Mouse (Mus musculus) neural tube, embryonic 12.5 days (tissue): Measurements from ENCODE around the gene Med13l. TPM values are rescaled to one million over a fixed set of nuclear protein-coding genes. Genes with fewer than 3 reads are reported as not detected.
"Not testable (repeated sequence)": the region's sequence is repeated elsewhere in the genome, so short reads cannot be mapped to it uniquely, and the experiment has no call there.

Experiments
- ATAC-seq: fragments of 200-750 bp; cut with Nextera tagmentation; 2 replicates; pipeline ENCODE4 v1.8.0; 2017; ENCODE audit warnings: low read depth, mild to moderate bottlenecking, moderate TSS enrichment, moderate library complexity; ENCODE audit not compliant: low FRiP score
- H3K27ac ChIP-seq: fragments of 300-500 bp; sonication (generic); 2 replicates; pipeline ENCODE4 v1.5.1; 2016
- H3K27me3 ChIP-seq: fragments of 300-500 bp; sonication (generic); replicated peaks from 2 replicates; pipeline ENCODE4 v1.6.1; 2016; ENCODE audit warnings: mild to moderate bottlenecking
- H3K36me3 ChIP-seq: fragments of 300-500 bp; sonication (generic); 2 replicates; pipeline ENCODE4 v1.6.1; 2016; ENCODE audit warnings: mild to moderate bottlenecking
- H3K4me1 ChIP-seq: fragments of 300-500 bp; sonication (generic); 2 replicates; pipeline ENCODE4 v1.6.1; 2016
- H3K4me2 ChIP-seq: fragments of 300-500 bp; sonication (generic); replicated peaks from 2 replicates; pipeline ENCODE4 v1.6.1; 2016; ENCODE audit warnings: mild to moderate bottlenecking
- H3K4me3 ChIP-seq: fragments of 300-500 bp; sonication (generic); 2 replicates; pipeline ENCODE4 v1.5.1; 2016
- H3K9ac ChIP-seq: fragments of 300-500 bp; sonication (generic); 2 replicates; pipeline ENCODE4 v1.6.1; 2016; ENCODE audit warnings: mild to moderate bottlenecking
- H3K9me3 ChIP-seq: fragments of 300-500 bp; sonication (generic); 2 replicates; pipeline ENCODE4 v1.6.1; 2016; ENCODE audit warnings: mild to moderate bottlenecking
- WGBS: fragments of 180-500 bp; shearing (Covaris S2); methylation state at CpG from one replicate; pipeline ENCODE4 v1.1.7; 2016; 5-methylcytosine and 5-hydroxymethylcytosine counted together
- polyA plus RNA-seq: library from polyadenylated mRNA; unstranded; fragments of >200 nt; fragmentation: Nextera tagmentation; extraction: Ambion mirVana; gene quantifications from 2 replicates; pipeline ENCODE4 v1.2.1, GENCODE M21; 2016

Gene Med13l
- polyA plus RNA-seq, 1 experiment from 2014 or later: 14.8 TPM

- Histone ChIP-seq H3K4me1 (peaks cover 14% of the 10 kb centered on the region), H3K9me3 (no peaks in the 10 kb centered on the region), H3K9ac (no peak overlapping the region), H3K27ac (no peak overlapping the region), H3K4me3 (no peak overlapping the region), H3K36me3 (no peaks in the 10 kb centered on the region), H3K27me3 (no peaks in the 10 kb centered on the region), H3K4me2 (no peak overlapping the region)
- WGBS: 87% methylated on average over 12 of the region's 12 CpGs
- ATAC-seq: no peak
Observed at GRCm38 (mm10) chr5:118644041-118644440, 83.6 kb downstream of the Med13l start.

GRCm38 (mm10) chr5:118644511-118644910, 84.0 kb downstream of the Med13l start:
- Histone ChIP-seq H3K9ac (no peak overlapping the region), H3K27ac (no peak overlapping the region), H3K4me1 (peaks cover 14% of the 10 kb centered on the region), H3K36me3 (no peaks in the 10 kb centered on the region), H3K4me2 (no peak overlapping the region), H3K9me3 (no peaks in the 10 kb centered on the region), H3K27me3 (no peaks in the 10 kb centered on the region), H3K4me3 (no peak overlapping the region)
- no peak for ATAC-seq
- WGBS: 92% methylated on average over 8 of the region's 8 CpGs

DNA sequence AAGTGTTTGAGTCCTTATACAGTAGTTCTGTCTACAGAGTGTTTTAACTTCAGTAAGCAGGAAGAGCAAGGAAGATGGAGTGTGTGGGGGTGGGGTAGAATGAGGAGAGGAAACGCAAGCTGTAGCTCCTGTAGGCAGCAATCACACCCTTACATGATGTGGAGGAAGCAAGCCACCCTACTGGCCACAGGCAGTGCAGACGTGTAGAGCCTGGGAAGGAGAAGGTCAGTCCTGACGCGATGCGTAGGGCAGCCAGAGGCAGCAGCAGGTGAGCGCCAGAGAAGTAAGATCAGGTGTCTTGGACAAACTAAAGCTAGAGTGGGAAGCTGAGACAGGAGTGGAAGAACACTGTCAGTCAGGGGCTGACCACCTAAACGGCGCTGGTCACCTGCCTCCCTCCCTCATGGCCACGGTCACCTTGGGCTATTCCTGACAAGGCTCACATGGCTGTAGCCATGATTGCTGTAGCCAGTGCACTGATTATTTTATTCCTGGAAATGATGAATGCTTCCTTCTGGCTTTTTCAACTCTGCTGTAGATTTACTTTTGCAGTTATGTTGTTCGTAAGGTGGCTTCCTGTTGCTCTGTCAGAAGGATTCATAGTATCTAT, 84.8 kb downstream of the Med13l start:
- 82% methylated on average over 10 of the region's 10 CpGs for whole genome bisulfite sequencing
- Histone ChIP-seq H3K27ac (no peak overlapping the region), H3K4me1 (peaks cover 17% of the 10 kb centered on the region)

DNA sequence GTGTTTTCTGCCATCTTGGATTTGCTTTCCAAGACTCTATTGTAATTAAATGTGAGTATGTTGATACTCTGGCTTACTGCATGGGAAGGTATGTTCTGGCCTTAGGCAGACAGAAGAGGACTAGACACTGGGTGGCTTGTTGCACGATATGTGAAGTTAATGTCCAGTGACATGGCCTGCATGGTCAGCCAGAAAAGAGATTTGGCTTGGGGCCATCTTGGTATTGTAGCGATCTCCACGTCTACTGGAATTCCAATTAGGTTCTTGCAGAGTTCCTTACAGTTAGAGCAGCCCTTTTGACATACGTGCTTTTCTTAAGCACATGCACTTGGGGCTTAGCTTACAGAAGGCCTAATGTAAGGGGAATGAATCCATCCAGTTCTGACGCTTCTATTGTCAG, 86.4 kb downstream of the Med13l start:
- no peak overlapping the region for H3K27ac ChIP-seq
- WGBS: 60% methylated on average over 5 of the region's 5 CpGs
- no peak overlapping the region for H3K9ac ChIP-seq
- H3K4me2 ChIP-seq: no peak overlapping the region
- H3K4me1 ChIP-seq: peaks cover 24% of the 10 kb centered on the region
- H3K4me3 ChIP-seq: no peak overlapping the region
- ATAC-seq: no peak
- no peaks in the 10 kb centered on the region for H3K36me3 ChIP-seq
- no peaks in the 10 kb centered on the region for H3K9me3 ChIP-seq
- H3K27me3 ChIP-seq: no peaks in the 10 kb centered on the region

More for the DNA sequence above, 84.8 kb downstream of the Med13l start:
- Histone ChIP-seq H3K9me3 (no peaks in the 10 kb centered on the region), H3K9ac (no peak overlapping the region), H3K4me2 (no peak overlapping the region), H3K27me3 (no peaks in the 10 kb centered on the region), H3K4me3 (no peak overlapping the region), H3K36me3 (no peaks in the 10 kb centered on the region)
- no peak for ATAC-seq

DNA sequence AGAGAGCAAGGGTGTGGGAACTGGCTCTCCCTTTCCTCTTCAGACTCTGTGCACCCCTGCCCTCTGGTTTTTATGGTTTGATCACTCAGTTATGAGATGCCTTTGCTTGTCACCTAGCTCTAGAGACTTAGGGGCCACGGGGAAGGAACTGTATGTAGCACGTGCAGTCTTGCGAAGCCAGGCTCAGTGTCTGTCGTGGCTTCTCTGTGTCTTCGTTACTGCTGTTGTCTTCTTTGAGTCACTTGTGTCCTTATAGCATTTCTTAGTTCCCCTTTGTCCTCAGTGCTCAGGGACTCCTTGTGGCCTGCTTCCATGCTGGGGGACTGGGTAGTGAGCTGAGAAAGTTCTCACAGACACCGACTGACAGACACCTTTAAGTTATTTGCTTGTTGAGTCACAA, 86.9 kb downstream of the Med13l start:
- Histone ChIP-seq H3K36me3 (no peaks in the 10 kb centered on the region), H3K4me3 (no peak overlapping the region), H3K4me1 (peaks cover 24% of the 10 kb centered on the region), H3K9me3 (no peaks in the 10 kb centered on the region), H3K9ac (no peak overlapping the region), H3K27ac (no peak overlapping the region), H3K27me3 (no peaks in the 10 kb centered on the region), H3K4me2 (no peak overlapping the region)
- no peak for ATAC-seq
- 70% methylated on average over 6 of the region's 6 CpGs for WGBS

DNA sequence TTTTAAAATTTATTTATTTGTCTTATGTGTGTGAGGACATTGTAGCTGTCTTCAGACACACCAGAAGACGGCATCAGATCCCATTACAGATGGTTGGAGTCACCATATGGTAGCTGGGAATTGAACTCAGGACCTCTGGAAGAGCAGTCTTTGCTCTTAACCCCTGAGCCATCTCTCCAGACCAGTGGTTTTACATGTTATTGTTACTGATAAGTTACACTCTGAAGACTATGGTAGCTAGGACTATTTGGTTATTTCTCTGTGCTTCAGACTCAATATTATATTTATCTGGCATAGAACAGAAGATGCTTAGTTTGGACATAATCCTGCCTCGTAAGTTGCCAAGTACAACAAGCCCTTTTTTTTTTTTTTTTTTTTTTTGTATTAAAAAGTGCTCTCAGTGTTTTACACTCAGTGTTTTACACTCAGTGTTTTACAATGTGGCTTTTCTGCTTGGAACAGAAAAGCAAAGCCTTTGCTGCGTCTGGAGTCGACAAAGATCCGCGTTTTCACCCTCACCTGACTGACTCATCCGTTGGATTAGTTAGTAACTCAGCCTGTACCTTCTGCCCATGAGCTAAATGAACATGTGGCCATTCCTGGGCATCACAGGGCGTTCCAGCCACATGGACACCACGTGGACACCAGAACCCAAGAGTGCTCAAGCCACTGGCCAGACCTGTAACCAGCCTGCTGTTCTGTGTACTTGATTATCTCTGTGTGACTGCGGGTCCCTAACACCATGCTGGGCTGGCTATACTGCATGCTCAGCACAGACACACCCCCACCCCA, 88.9 kb downstream of the Med13l start:
- WGBS: 85% methylated on average over 10 of the region's 10 CpGs

DNA sequence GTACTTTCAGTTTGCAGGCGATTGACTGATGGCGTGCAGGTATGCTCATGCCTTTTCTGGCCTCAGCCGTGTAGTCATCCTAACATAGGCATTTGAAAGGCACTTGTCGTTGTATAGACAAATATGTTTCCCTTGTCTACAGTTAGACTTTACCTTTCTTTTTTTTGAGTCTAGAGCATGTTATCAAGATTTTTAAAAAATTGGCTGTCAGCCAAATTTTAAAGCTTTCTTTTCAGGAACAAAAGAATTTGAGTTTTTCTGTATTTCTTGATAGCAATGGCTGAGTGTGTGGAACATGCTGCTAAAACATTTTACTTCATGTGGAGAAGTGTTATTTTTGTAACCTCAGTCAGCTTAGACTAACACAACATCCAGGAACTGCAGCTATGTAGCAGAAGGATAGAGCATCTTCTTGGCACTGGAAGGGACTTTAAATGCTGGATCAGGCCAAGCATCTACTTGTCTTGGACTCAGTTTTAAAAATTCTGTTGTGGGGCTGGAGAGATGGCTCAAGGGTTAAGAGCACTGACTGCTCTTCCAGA, 89.6 kb downstream of the Med13l start:
- WGBS: 87% methylated on average over 4 of the region's 4 CpGs
- H3K36me3 ChIP-seq: no peaks in the 10 kb centered on the region
- no peak overlapping the region for H3K4me2 ChIP-seq
- H3K27ac ChIP-seq: no peak overlapping the region
- H3K9me3 ChIP-seq: no peaks in the 10 kb centered on the region
- H3K4me3 ChIP-seq: no peak overlapping the region
- peaks cover 32% of the 10 kb centered on the region for H3K4me1 ChIP-seq
- H3K9ac ChIP-seq: no peak overlapping the region
- H3K27me3 ChIP-seq: no peaks in the 10 kb centered on the region
- no peak for ATAC-seq

More for the DNA sequence above, 88.9 kb downstream of the Med13l start:
- Histone ChIP-seq H3K36me3 (no peaks in the 10 kb centered on the region), H3K4me1 (peaks cover 28% of the 10 kb centered on the region), H3K27me3 (no peaks in the 10 kb centered on the region), H3K9ac (no peak overlapping the region), H3K27ac (no peak overlapping the region), H3K4me3 (no peak overlapping the region), H3K4me2 (no peak overlapping the region), H3K9me3 (no peaks in the 10 kb centered on the region)
- ATAC-seq: no peak

DNA sequence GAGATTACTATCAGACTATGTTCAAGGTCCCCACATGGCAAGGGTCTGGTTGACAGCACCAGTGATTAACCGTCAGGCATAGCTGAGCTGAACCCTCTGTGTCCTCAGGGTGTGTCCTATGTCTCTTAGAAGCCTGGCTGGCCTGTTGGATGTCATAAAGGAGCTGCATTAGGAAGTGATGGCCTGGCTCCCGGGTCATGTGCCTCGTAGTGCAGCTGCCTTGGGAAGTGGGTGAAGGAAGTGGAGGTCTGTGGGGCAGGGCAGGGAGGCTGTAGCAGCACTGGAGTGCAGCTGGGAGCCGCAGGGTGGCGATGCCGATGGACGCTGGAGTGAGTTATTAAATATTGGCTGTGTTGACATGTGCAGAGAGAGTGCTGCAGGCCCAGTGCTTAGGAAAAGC, 90.3 kb downstream of the Med13l start:
- H3K9me3 ChIP-seq: no peaks in the 10 kb centered on the region
- H3K4me3 ChIP-seq: no peak overlapping the region
- H3K27me3 ChIP-seq: no peaks in the 10 kb centered on the region
- H3K9ac ChIP-seq: no peak overlapping the region
- no peak overlapping the region for H3K4me2 ChIP-seq
- peaks cover 35% of the 10 kb centered on the region for H3K4me1 ChIP-seq
- WGBS: 65% methylated on average over 7 of the region's 7 CpGs
- no peak overlapping the region for H3K27ac ChIP-seq
- ATAC-seq: no peak
- H3K36me3 ChIP-seq: no peaks in the 10 kb centered on the region

GRCm38 (mm10) chr5:118652611-118653010, 92.1 kb downstream of the Med13l start:
- Histone ChIP-seq H3K9me3 (no peaks in the 10 kb centered on the region), H3K27ac (no peak overlapping the region), H3K4me2 (no peak overlapping the region), H3K4me3 (no peak overlapping the region), H3K9ac (no peak overlapping the region), H3K36me3 (no peaks in the 10 kb centered on the region), H3K27me3 (no peaks in the 10 kb centered on the region), H3K4me1 (peaks cover 27% of the 10 kb centered on the region)
- no peak for ATAC-seq
- WGBS: 85% methylated on average over 8 of the region's 8 CpGs

- not testable (repeated sequence) for H3K4me2 ChIP-seq, ATAC-seq, H3K9ac ChIP-seq, H3K9me3 ChIP-seq, H3K36me3 ChIP-seq, H3K27ac ChIP-seq, H3K4me3 ChIP-seq, H3K27me3 ChIP-seq
- 97% methylated on average over 5 of the region's 5 CpGs for WGBS
- peaks cover 21% of the 10 kb centered on the region for H3K4me1 ChIP-seq
Observed at GRCm38 (mm10) chr5:118653119-118653518, 92.6 kb downstream of the Med13l start.

DNA sequence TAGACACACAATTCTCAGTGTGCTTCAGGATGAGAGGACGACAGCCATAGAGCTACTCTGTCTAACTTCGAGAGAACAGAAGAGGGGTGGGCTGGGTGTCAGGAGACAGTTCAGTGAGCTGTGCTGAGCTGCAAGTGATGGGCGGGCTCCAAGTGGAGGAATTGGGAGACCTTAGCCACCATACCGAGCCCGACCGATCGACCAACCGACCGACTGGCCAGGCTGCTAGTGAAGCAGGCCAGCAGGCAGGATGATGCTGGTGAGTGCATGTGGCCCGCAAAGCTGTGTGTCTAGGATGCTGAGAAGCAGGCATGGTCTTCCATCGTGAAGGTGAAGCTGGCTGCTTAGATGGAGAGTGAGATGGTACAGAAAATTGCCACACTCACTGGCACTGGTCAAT, 94.1 kb downstream of the Med13l start:
- ATAC-seq: no peak
- no peak overlapping the region for H3K27ac ChIP-seq
- WGBS: 75% methylated on average over 11 of the region's 11 CpGs
- no peak overlapping the region for H3K9ac ChIP-seq
- peaks cover 21% of the 10 kb centered on the region for H3K4me1 ChIP-seq
- no peaks in the 10 kb centered on the region for H3K27me3 ChIP-seq
- no peak overlapping the region for H3K4me3 ChIP-seq
- no peak overlapping the region for H3K4me2 ChIP-seq
- no peaks in the 10 kb centered on the region for H3K36me3 ChIP-seq
- H3K9me3 ChIP-seq: no peaks in the 10 kb centered on the region

GRCm38 (mm10) chr5:118655025-118655424, 94.5 kb downstream of the Med13l start:
- peaks cover 18% of the 10 kb centered on the region for H3K4me1 ChIP-seq
- H3K9me3 ChIP-seq: no peaks in the 10 kb centered on the region
- H3K4me3 ChIP-seq: no peak overlapping the region
- ATAC-seq: no peak
- no peak overlapping the region for H3K9ac ChIP-seq
- no peaks in the 10 kb centered on the region for H3K27me3 ChIP-seq
- WGBS: 55% methylated on average over 2 of the region's 2 CpGs
- no peaks in the 10 kb centered on the region for H3K36me3 ChIP-seq
- no peak overlapping the region for H3K4me2 ChIP-seq
- H3K27ac ChIP-seq: no peak overlapping the region
